Mouse (Mus musculus) forebrain, postnatal 0 days (tissue): Measurements from ENCODE around the gene Nr4a1. TPM values are rescaled to one million over a fixed set of nuclear protein-coding genes. Genes with fewer than 3 reads are reported as not detected.
A peak's percentile ranks its signal among the peaks of the same experiment; 100 is the strongest.

Experiments
- ATAC-seq: fragments of 200-750 bp; cut with Nextera tagmentation; 2 replicates; pipeline ENCODE4 v1.8.0; 2017; ENCODE audit warnings: mild to moderate bottlenecking, moderate library complexity
- DNase-seq: peaks from one replicate; pipeline ENCODE4 v3.0.0-alpha.2; 2015
- H3K27ac ChIP-seq: fragments of 300-500 bp; sonication (generic); 2 replicates; pipeline ENCODE4 v1.5.1; 2014; ENCODE audit warnings: low read depth, mild to moderate bottlenecking, antibody characterized with exemption, low read length, moderate library complexity, mixed read lengths
- H3K27me3 ChIP-seq: fragments of 300-500 bp; sonication (generic); 2 replicates; pipeline ENCODE4 v1.6.1; 2014; ENCODE audit warnings: mild to moderate bottlenecking, low read length, mixed read lengths; ENCODE audit not compliant: insufficient read depth
- H3K36me3 ChIP-seq: fragments of 300-500 bp; sonication (generic); 2 replicates; pipeline ENCODE4 v1.6.1; 2014; ENCODE audit warnings: mild to moderate bottlenecking, moderate library complexity; ENCODE audit not compliant: insufficient read depth
- H3K4me1 ChIP-seq: fragments of 300-500 bp; sonication (generic); 2 replicates; pipeline ENCODE4 v1.6.1; 2014; ENCODE audit warnings: antibody characterized with exemption; ENCODE audit not compliant: insufficient read depth
- H3K4me2 ChIP-seq: fragments of 300-500 bp; sonication (generic); 2 replicates; pipeline ENCODE4 v1.6.1; 2014; ENCODE audit warnings: low read depth, mild to moderate bottlenecking, moderate library complexity
- H3K4me3 ChIP-seq: fragments of 300-500 bp; sonication (generic); 2 replicates; pipeline ENCODE4 v1.5.1; 2014; ENCODE audit warnings: low read depth, low read length, mixed read lengths
- H3K9ac ChIP-seq: fragments of 300-500 bp; sonication (generic); 2 replicates; pipeline ENCODE4 v1.6.1; 2014; ENCODE audit warnings: mild to moderate bottlenecking
- H3K9me3 ChIP-seq: fragments of 300-500 bp; sonication (generic); 2 replicates; pipeline ENCODE4 v1.6.1; 2016; ENCODE audit warnings: low read length
- CTCF ChIP-seq: sonication (generic); IDR thresholded peaks from 2 replicates; pipeline ENCODE4 v1.5.1; 2016; ENCODE audit warnings: antibody characterized with exemption, control low read depth, low read depth
- WGBS: fragments of 180-500 bp; shearing (Covaris S2); extraction: QIAGEN DNeasy Blood & Tissue Kit; methylation state at CpG from one replicate; pipeline ENCODE4 v1.1.7; 2014; 5-methylcytosine and 5-hydroxymethylcytosine counted together
- polyA plus RNA-seq: library from polyadenylated mRNA; unstranded; fragments of >200 nt; fragmentation: Nextera tagmentation; extraction: Ambion mirVana; gene quantifications from 2 replicates; pipeline ENCODE4 v1.2.1, GENCODE M21; 2015
- total RNA-seq: library from RNA; depleted of rRNA; stranded (reverse); fragments of >200 nt; gene quantifications from 2 replicates; pipeline ENCODE4 v1.2.3, GENCODE M21; 2014

The Nr4a1 gene
- total and polyA plus RNA-seq, 2 experiments from 2014 or later = 8.5 to 9.6 TPM

DNA sequence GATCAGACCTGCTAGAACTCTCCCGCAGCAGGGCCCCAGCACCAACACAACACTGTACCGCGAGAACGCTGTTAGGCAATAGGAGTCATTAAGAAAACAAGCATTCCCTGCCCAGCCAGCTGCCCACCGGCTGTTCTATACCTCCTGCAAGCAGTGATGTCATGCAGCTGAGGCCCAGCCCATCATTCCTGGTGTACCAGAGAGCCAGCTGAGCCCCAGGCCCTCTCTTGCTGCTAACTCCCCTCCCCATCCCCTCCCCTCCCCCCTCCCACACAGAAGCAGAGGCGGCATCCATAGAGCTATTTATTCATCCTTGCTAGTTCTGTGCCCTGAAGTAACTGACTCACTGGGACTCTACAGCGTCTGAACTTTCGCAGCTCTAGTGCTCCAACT is 33.2 kb upstream of the Nr4a1 start:
- H3K4me1 ChIP-seq = peaks cover 5% of the 10 kb centered on the region; the same call in 1 of the 2 replicates
- DNase-seq (no peak), ATAC-seq (no peak)
- no peak overlapping the region for H3K4me3 ChIP-seq
- no peaks in the 10 kb centered on the region for H3K27me3 ChIP-seq
- no peak overlapping the region for H3K4me2 ChIP-seq
- H3K27ac ChIP-seq = no peak overlapping the region
- H3K36me3 ChIP-seq = no peaks in the 10 kb centered on the region
- H3K9me3 ChIP-seq = no peaks in the 10 kb centered on the region
- TF ChIP-seq CTCF = no peak
- WGBS = 6% methylated on average over 8 of the region's 8 CpGs
- no peak overlapping the region for H3K9ac ChIP-seq

- no peak overlapping the region for H3K4me3 ChIP-seq
- H3K4me1 ChIP-seq = peaks cover 5% of the 10 kb centered on the region; the same call in 1 of the 2 replicates
- H3K9ac ChIP-seq = no peak overlapping the region
- no peaks in the 10 kb centered on the region for H3K9me3 ChIP-seq
- no peaks in the 10 kb centered on the region for H3K36me3 ChIP-seq
- ATAC-seq (peak; percentile 76), DNase-seq (peak; percentile 79)
- H3K27me3 ChIP-seq = no peaks in the 10 kb centered on the region
- peak overlapping the region; percentile 14; the same call in 1 of the 2 replicates for H3K4me2 ChIP-seq
- no peak overlapping the region for H3K27ac ChIP-seq
- 5% methylated on average over 14 of the region's 14 CpGs for WGBS
- TF ChIP-seq CTCF = peak; percentile 81
Observed at GRCm38 (mm10) chr15:101221298-101222104, 32.6 kb upstream of the Nr4a1 start.

DNA sequence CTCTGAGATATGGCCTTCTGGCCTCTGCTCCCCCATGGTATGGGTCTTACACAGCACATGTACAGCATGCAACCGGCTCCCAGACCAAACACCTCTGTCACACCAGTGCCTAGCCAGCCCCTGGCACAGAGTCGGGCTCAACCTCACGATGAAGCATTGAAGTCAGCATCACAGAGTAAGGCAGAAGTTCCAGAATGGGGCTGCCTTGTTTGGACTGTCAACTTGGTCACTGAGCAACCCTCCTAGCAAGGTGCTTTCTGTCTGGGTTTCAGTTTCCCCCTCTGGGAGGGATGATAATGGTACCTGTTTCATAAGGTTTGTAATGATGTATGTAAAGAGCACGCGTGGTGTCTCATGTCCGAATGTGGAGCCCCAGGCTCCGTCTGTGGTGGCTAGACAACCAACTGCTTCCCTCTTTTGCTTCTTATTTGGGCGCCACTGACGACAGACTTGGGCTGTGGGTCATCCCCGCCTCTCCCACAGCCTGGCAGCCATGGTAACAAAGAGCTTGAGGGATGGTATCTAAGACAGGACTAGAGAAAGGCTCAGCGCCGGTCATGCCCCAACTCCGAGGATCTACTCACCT is 31.1 kb upstream of the Nr4a1 start:
- WGBS = 41% methylated on average over 13 of the region's 13 CpGs
- no peak for ATAC-seq
- H3K27ac ChIP-seq = no peak overlapping the region
- no peaks in the 10 kb centered on the region for H3K36me3 ChIP-seq
- peak overlapping the region; percentile 94; the same call in 1 of the 2 replicates for H3K4me2 ChIP-seq
- H3K9ac ChIP-seq = no peak overlapping the region
- no peaks in the 10 kb centered on the region for H3K27me3 ChIP-seq
- H3K4me1 ChIP-seq = peaks cover 5% of the 10 kb centered on the region; the same call in 1 of the 2 replicates
- H3K9me3 ChIP-seq = no peaks in the 10 kb centered on the region
- no peak overlapping the region for H3K4me3 ChIP-seq
- TF ChIP-seq CTCF = no peak
- no peak for DNase-seq

DNA sequence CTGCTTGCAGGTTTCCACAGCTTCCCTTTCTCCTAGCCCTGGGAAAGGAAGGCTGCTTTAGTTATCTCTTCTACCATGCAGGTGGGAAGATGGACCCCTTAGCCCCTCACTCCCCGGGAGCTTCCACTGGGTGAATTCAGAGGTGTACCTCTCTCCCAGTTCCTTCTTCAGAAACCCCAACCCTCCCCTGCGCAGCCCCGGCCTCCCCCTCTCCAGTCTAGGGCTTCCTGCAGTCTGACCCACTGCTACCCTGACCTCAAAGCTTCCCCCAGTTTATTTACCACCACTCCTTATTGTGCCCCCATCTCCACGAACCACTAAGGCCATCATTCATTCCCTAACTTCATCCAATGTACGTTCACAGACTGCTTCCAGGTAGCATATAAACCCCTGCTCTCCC is 30.5 kb upstream of the Nr4a1 start:
- H3K4me3 ChIP-seq = peak overlapping the region; percentile 79
- no peaks in the 10 kb centered on the region for H3K9me3 ChIP-seq
- ATAC-seq (no peak), DNase-seq (no peak)
- H3K36me3 ChIP-seq = no peaks in the 10 kb centered on the region
- WGBS = 10% methylated on average over 5 of the region's 5 CpGs
- H3K4me1 ChIP-seq = peaks cover 5% of the 10 kb centered on the region; the same call in 1 of the 2 replicates
- TF ChIP-seq CTCF = no peak
- H3K4me2 ChIP-seq = peak overlapping the region; percentile 94
- no peak overlapping the region for H3K27ac ChIP-seq
- no peaks in the 10 kb centered on the region for H3K27me3 ChIP-seq
- peak overlapping the region; percentile 72 for H3K9ac ChIP-seq

DNA sequence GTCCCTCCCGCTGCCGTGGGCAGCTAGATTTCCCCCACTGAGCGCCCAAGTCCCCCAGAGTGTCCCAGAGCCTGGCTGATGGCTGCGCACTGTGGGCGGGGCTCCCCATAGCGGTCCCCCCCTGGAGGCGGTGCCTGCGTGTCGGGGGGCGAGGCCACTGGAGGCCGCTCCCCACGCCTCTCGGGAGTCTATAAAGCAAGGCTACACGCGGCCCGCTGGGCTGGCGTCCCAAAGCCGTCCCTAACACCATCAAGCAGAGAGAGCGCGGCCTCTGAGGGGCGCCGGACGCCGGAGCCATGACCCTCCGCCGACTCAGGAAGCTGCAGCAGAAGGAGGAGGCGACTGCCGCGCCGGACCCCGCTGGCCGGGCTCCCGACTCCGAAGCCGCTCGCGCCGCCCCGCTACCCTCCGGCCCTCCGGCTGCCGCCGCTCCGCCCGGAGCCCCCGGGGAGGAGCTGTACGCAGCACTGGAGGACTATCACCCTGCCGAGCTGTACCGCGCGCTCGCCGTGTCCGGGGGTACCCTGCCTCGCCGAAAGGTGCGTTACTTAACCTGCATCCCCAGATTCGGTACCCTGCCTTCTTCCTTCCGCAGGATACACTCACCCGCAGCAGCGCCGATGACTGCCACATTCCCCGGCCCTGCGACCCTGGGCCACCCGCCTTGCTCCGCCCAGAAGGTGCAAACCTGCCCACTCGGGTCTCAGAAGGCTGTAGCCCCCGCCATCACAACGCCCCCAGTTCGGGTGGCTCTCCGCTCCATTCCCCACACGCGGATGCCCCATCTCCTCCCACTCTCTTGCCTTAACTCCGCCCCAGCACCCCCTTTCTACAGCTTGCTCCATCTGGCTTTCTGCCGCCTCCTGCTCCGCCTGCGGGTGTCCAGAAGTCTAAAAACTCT is 29.8 kb upstream of the Nr4a1 start, which contains the start of gene Grasp:
Grasp (plus strand) TSS at position 183 of the 901 bp plus-strand sequence.
- under 1% methylated on average over 62 of the region's 77 CpGs for WGBS
- Histone ChIP-seq H3K4me2 (peak within 1 kb of the TSS; percentile 94), H3K4me3 (peak within 1 kb of the TSS; percentile 79), H3K27me3 (no peaks in the 10 kb centered on the region), H3K4me1 (peaks cover 5% of the 10 kb centered on the region; the same call in 1 of the 2 replicates), H3K27ac (no peak within 1 kb of the TSS), H3K36me3 (0 out of 2 replicates have a peak, but pooled peaks cover 3% of the 10 kb centered on the region), H3K9me3 (no peaks in the 10 kb centered on the region), H3K9ac (peak within 1 kb of the TSS; percentile 72)
- peak; percentile 87 for ATAC-seq
- peak; percentile 85 for DNase-seq
- TF ChIP-seq CTCF = no peak

DNA sequence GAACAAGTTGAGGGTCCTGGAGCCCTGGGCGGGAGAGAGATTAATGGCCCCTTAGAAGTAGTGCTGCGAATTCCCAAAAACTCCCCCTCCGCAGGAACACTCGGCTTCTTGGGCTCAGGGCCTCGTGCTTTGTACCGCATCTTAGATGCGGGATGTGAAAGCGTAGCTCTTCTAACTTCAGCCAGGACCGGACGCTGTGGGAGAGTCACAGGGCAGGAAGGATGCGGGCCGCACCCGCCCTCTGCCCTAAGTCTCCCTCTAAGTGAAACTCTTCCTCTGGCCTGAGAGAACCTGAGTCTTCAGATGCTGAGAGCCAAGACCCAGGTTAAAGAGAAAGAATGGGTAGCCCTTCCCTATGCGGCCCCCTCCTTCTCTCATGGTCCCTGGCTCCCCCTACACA is 29.1 kb upstream of the Nr4a1 start:
- ATAC-seq (no peak), DNase-seq (no peak)
- no peaks in the 10 kb centered on the region for H3K27me3 ChIP-seq
- peak overlapping the region; percentile 72 for H3K9ac ChIP-seq
- H3K4me2 ChIP-seq = peak overlapping the region; percentile 94
- H3K36me3 ChIP-seq = 0 out of 2 replicates have a peak, but pooled peaks cover 5% of the 10 kb centered on the region
- TF ChIP-seq CTCF = no peak
- no peak overlapping the region for H3K27ac ChIP-seq
- peaks cover 5% of the 10 kb centered on the region; the same call in 1 of the 2 replicates for H3K4me1 ChIP-seq
- 8% methylated on average over 14 of the region's 14 CpGs for WGBS
- H3K9me3 ChIP-seq = no peaks in the 10 kb centered on the region
- H3K4me3 ChIP-seq = peak overlapping the region; percentile 79
